Mouse (Mus musculus) retina, postnatal 1 day (tissue): Measurements from ENCODE around the gene Adam33.
"Not testable (repeated sequence)": the region's sequence is repeated elsewhere in the genome, so short reads cannot be mapped to it uniquely, and the experiment has no call there.

ENCODE experiments used
- DNase-seq: peaks from one replicate; pipeline ENCODE4 v3.0.0-alpha.2; 2012

Gene Adam33

GRCm38 (mm10) chr2:131063404-131063864, at the start of gene Adam33:
Gene Adam33, minus strand, starts transcription at chr2:131063814.
- DNase-seq: peak; percentile 42

- DNase-seq: no peak
Measured at GRCm38 (mm10) chr2:131105989-131106388, 42.4 kb upstream of the Adam33 start.

GRCm38 (mm10) chr2:131105061-131105460, 41.4 kb upstream of the Adam33 start:
- DNase-seq: not testable (repeated sequence)

DNA sequence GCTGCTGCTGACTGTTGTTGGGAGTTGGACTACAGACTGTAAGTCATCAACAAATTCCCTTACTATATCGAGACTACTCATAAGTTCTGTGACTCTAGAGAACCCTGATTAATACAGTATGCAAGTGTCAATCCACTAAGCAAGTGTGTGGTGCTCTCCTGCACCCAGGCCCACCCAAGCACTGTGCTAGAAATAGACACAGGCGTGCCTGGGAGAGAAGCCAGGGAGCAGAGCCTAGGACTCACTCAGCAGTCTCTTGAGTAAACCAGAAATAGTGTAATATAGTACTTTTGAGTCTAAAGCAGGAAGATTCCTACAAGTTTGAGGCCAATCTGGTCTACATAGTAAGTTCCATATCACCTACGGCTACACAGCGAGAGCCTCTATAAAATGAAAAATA, 40.4 kb upstream of the Adam33 start:
- DNase-seq: no peak

GRCm38 (mm10) chr2:131101530-131101929, 37.9 kb upstream of the Adam33 start:
- no peak for DNase-seq

- DNase-seq: no peak
Measured at GRCm38 (mm10) chr2:131097087-131097486, 33.5 kb upstream of the Adam33 start.

DNA sequence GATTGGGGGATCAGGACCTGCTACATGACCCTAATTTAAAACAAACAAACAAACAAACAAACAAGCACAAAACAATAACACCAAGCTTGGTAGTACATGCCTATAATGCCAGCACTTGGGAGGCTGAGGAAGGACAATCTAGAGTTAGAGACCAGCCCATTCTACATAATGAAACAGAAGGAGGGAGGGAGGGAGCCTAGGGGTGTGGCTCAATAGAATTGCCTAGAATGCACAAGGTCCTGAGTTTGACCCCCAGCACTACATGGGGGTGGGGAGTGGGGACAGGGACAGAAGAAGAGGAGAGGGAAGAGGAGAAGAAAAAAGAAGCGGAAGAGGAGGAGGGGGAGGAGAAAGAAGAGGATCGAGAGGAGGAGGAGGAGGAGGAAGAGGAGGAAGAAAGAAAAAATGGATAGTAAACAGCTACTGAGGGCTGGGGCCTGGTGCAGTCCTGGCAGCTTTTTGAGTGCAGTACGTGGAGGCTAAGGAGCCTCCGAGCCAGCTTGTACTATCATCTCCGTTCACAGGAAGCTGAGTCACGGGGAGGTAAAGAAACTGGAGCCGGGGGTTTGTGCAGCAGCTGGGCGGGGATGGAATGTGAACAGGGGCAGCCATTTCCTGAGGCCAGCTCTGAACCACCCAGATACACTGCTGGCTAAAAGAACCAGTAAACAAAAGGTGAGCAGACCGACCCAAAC, 32.6 kb upstream of the Adam33 start:
- no peak for DNase-seq

GRCm38 (mm10) chr2:131094823-131095222, 31.2 kb upstream of the Adam33 start:
- DNase-seq: peak; percentile 76

- no peak for DNase-seq
Measured at GRCm38 (mm10) chr2:131093577-131093976, 30.0 kb upstream of the Adam33 start.

DNA sequence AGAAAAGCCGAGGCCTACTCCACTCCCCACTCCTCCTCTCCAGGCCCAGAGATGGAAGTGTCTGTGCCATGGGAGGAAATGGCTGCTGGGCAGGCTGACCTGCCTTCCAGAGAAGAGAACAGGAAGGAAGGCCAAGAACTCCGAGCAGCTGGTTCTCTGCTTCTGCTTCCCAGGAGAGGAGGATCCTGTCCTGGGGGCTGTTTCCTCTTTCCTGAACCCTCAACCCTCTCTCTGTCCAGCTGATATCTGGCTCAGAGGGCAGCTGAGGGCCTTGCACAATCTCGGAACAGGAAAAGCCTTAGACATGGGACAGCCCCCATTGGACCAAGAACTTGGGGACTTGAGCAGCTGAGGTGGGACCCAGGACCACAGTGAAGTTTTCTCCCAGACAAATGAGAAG, 27.2 kb upstream of the Adam33 start:
- no peak for DNase-seq

GRCm38 (mm10) chr2:131089634-131090033, 26.0 kb upstream of the Adam33 start:
- no peak for DNase-seq

GRCm38 (mm10) chr2:131088581-131088980, 25.0 kb upstream of the Adam33 start:
- DNase-seq: no peak

DNA sequence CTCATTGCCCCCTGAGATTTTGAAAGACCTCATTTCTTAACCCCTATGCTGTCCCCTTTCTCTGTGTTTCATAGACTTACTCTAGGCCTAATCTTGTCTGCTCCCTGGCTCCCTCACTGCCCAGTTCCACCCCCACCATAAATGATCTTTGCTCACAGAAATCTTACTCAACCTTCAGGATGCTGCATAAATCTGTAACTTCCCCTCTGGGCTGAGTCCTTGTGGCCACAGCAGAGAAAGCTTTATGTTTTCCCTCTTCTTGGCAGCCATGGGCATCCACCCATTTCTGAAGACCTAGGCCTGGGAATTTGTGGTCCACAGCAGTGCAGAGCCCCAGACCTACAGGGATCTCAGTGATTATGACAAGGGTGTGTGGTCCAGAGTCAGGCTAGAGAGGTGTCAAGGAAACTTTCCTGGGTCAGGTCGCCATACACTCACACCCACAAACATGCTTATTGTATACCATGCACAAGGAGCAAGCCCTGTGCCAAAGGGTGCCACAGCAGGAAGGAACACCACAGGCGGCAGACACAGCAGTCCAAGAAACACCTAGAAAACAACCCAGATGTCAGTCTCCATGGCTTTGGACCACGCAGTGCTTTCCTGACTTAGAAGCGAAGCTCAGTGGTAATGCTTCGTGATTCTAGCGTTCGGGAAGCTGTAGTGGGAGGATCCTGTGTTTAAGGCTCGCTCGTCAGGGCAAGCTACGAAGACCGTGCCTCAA, 23.2 kb upstream of the Adam33 start, which contains the start of gene Siglec1:
TSS of gene Siglec1 (minus strand) at position 99 of the 724 bp plus-strand sequence.
- DNase-seq: no peak

GRCm38 (mm10) chr2:131084206-131084605, 20.6 kb upstream of the Adam33 start:
- no peak for DNase-seq

DNA sequence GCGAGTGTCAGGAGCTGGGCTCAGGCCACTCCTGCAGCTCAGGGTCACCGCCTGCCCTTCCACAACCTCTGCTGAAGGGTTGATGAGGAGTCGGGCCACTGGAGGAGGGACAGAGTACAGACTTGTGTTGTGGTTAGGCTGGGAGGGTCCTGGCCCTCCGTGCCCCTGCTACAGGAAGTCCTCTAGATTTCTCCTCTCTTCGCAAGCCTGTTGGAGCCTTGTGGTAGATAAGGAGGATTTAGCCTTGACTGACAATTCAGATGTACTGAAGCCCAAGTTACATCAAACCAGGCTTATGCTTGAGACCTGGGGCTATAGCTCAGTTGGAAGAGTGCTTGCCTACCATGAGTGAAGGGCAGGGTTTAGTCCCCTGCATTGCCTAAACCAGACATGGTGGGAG, 16.9 kb upstream of the Adam33 start:
- no peak for DNase-seq

GRCm38 (mm10) chr2:131072536-131072935, 8.9 kb upstream of the Adam33 start:
- no peak for DNase-seq

- no peak for DNase-seq
Measured at GRCm38 (mm10) chr2:131067481-131067880, 3.9 kb upstream of the Adam33 start.

DNA sequence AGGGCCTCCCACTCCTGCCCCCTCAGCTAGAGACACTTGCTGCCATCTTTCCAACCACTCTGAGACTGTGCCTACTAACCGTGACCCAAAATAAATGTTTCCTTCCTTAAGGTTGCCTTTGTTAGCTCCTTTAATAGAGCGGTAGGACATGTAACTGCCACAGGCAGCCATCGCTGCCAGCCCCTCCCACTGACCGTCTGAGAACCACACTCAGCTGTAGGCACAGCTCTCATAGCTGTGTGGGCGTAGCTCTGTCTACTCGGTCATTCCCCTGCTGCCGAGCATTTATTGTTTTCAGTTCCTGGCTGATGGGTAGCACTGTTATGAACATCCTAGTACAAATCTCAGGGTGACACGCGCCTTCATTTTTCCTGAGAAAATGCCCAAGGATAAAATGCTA, 2.7 kb upstream of the Adam33 start:
- DNase-seq: no peak

GRCm38 (mm10) chr2:131061607-131062006, 2.0 kb downstream of the Adam33 start:
- no peak for DNase-seq

DNA sequence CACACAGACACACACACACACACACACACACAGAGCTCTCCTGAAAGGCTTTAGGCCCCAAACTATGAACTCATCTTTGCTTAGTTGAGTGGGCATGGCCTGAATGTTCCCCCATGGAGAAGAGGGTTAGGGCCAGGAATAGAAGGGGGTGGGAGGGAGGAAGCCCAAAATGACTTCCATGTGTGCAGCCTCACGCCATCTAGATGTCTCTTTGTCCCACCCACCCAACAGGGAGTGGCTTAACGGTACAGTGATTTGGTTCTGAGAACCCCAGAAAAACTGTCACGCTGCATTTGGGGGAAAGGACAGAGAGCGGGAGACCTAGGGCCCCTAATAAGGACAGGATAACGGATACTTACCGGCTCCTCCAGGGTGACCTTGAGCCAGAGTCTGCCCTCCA, 2.8 kb downstream of the Adam33 start:
- DNase-seq: no peak

DNA sequence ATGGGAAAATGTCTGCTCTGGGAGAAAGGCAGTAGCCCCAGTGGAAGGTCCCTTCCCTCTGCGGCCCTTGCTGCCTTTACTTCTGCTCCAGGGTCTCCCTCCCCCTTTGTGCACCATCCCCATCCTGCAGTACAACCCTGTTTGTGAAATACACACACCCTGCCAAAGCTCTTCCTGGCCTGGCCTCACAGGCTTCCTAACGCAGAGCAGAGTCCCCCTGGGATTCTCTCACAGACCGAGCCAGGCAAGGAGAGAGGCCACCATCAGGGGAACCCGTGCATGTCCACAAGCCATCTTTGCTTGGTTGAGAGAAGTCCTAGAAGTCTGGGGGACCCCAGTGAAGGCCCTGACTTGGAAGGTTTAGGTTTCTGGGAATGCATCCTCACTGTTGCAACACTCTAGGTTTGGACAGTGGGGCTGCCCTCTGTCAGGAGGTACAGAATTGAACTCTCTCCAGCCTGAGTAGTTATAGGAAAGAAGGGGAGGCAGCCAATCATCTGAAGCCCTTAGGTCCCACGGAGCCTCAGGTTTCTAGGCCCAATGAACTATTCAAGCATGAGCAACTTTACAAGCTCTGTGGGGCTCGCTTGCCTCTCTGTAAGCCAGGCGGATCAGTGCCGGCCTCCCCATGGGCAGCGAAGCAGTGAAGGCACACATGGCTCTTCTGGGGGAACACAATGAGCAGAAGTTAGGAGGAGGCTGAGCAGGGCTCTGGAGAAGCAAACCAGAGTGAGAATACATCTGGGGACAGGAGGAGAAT, 3.7 kb downstream of the Adam33 start:
- DNase-seq: no peak

DNA sequence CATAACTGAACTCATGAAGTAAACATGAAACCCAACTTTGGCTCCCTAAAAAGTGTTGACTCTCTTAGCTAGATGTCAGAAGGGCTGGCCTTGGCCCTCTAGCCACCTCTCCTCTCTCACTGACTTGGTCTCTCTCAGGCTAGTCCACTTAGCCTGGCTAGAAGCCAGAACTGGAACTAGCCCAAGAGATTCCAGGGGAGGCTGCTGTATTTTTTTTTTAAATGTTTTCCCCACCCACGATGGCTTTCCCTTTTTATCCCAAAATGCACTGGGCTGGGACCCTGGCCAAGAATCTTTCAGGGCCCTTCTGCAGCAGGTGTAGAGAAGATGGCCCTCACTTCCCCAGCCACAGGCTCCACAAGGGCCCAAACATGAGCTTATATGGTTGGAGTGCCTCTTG, 4.2 kb downstream of the Adam33 start:
- no peak for DNase-seq

- no peak for DNase-seq
Measured at GRCm38 (mm10) chr2:131058672-131059071, 4.9 kb downstream of the Adam33 start.

GRCm38 (mm10) chr2:131056191-131056590, 7.4 kb downstream of the Adam33 start:
- DNase-seq: peak; percentile 63
